Mouse (Mus musculus) embryonic stem cell, embryonic (primary cell): ENCODE data around the gene Myo1e.

Source experiments
- CTCF ChIA-PET, 4 experiments: fragments of 300-600 bp in 2 of 4; fragments of 350-600 bp in 2 of 4; sonication (Branson Sonifier 250); formaldehyde crosslinking; loops; one replicate each; lab custom pipeline; 2022; ENCODE audit warnings: inconsistent platforms in 2 of 4; lab: Charles Lee
- POLR2A ChIA-PET, 4 experiments: fragments of 300-600 bp in 2 of 4; fragments of 350-600 bp in 2 of 4; sonication (Branson Sonifier 250); formaldehyde crosslinking; loops; one replicate each; lab custom pipeline; 2022; ENCODE audit warnings: antibody characterized with exemption in 4 of 4, inconsistent platforms in 1 of 4; lab: Charles Lee

The Myo1e gene

DNA sequence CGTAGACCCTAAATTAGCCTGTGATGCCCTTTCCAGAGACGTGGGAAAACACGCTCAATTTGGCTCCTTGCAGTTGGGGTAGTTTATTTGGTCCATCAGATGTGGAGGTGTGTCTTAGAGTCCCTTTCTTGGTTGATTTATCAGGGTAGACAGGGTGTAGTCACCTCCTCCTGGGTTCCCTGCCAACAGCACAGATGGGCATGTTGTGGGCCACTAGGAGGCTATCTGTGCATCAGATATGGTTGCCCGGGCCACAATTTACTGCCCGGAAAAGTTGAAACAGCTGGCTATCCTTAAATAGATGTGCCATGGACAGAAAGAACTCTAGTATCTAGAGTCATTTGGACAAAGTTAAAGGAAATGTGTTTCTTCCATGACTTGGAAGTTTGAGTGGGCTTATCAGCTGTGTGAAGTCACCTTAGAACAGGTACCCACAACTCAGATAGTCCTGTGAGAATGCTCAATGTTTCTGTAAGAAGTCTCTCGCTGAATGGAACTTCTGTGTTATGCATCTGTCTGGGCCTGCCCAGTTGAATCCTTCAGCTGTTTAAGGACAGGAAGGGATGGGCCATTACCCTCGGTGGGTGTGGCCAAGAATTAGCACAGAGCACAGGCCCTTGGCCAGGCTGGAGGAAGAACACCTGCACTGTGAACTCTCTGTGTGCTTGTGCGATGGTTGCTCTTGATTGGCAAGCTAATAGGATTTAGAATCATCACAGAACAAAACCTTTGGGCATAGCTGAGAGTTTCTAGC, 2.3 kb downstream of the Myo1e start:
- CTCF ChIA-PET: interaction anchor here in 3 of 4 experiments (0.5 to 1.3 kb wide), 6 partner anchors 15 to 178 kb away, joined by 3 to 6 read pairs (median 3); no protein-coding TSS in a partner anchor
- POLR2A ChIA-PET: interaction anchor here (0.6 to 5.3 kb wide), 36 partner anchors 8 to 1679 kb away, joined by 3 to 43 read pairs (median 4); no protein-coding TSS in a partner anchor

DNA sequence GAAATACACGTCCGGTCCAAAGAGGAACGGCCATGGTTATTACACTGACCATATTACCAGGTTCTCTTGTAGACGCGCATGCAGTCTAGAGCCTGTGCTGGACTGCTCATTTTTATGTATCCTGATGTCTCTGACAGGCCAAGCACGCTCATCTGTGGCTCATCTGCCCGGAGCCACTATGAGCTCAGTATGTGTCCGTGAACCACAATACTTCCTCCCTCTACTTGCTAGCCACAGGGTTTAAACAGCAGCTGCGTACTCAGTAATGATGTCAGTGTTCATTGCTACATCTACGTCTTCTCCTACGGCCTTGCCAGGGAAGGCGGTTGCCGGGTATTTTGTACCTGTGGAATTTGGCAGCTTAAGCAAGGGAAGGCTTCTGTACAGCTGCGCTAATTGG, 4.5 kb downstream of the Myo1e start:
- CTCF ChIA-PET: interaction anchor here in 1 of 4 experiments (1.0 kb wide), 1 partner anchor 14 kb away, joined by 5 read pairs; no protein-coding TSS in a partner anchor

DNA sequence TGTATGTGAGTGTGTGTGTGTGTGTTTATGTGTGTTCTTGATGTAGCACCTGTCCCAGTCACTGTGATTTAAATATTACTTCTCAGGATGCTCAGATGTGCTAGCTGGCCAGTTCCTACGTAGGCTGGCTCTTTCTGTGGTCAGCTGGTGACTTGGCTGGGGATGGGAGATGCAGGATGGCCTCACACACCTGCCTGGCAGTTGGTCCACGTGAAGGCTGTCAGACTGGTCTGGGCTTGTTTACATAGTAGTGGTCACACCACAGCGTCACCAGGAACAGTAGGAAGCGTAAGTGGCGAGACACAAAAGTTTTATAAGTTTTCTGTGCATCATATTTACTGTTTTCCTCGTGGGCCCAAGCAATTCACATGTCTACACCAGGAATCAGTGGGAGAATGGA, 9.4 kb downstream of the Myo1e start:
- POLR2A ChIA-PET: interaction anchor here in 2 of 4 experiments (0.6 to 0.7 kb wide), 3 partner anchors 12 to 38 kb away, joined by 3 to 5 read pairs (median 3); no protein-coding TSS in a partner anchor
- CTCF ChIA-PET: no interaction called here

More for the DNA sequence above, 4.5 kb downstream of the Myo1e start:
- POLR2A ChIA-PET: interaction anchor here in 3 of 4 experiments (0.6 to 1.4 kb wide), 12 partner anchors 9 to 471 kb away, joined by 3 to 9 read pairs (median 3); no protein-coding TSS in a partner anchor

DNA sequence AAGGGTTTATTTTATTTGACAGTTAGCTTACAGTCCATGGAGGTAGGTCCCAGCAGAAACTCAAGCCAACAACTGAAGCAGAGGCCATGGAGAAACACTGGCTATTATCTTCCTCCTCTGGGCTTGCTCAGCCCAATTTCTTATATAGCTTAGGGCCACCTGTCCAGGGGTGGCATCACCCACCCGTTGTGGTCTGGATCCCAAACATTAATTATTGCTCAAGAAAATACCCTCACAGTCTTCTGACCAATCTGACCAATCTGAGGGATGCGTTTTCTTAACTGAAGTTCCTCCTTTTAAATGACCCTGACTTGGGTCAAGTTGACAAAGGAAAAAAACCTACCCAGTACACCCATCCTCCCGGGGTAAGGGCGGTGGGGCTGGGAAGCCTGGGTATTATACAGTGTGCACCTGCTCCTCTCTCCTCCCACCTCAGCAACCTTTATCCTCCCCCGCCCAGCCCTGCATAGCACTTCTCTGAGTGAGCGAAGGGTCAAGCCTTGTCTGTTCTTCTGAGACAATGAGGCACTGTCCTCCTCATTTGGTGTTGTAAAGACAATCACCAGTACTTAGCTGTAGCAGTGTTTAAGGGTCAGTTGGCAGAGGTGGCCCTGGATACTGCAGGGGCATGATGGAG, 12.3 kb downstream of the Myo1e start:
- ChIA-PET CTCF (no interaction called here), POLR2A (interaction anchor here in 2 of 4 experiments (1.0 to 6.6 kb wide), 8 partner anchors 8 to 323 kb away, joined by 3 to 43 read pairs (median 4); partner anchors contain the start of genes Myo1e (in 2 of the 2) and Sltm (in 1 of the 2))

DNA sequence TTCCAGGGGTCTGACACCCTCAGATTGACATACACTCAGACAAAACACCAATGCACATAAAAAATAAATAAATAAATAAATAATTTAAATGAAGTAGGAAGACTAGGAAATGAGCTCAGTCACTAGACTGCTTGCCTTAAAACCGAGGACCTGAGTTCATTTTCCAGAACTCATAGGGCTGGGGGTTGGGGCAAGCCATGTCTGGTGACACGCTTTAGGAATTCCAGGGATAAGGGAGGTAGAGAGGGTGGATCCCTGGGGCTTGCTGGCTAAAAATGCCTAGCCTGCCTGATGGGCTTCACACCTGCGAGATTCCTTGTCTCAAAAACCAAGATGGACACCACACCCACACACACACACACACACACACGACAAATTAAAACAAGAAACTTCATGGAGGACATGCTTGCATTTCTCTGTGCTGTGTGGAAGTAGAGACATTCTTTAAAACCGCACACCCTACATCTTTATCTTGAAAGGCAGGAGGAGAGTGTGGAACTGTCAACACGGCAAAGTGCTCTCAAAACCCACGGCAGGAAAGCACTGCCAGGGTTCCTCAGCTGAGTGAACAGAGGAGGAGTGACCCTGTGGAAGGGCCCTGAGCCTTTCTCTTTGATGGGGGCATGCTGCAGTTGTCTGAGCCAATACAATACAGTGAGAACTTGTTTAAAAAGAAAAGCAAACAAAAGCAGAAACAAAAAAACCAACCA, 13.5 kb downstream of the Myo1e start:
- ChIA-PET POLR2A (interaction anchor here in 3 of 4 experiments (0.8 to 6.6 kb wide), 13 partner anchors 9 to 379 kb away, joined by 3 to 43 read pairs (median 4); partner anchors contain the start of genes Myo1e (in 2 of the 3) and Sltm (in 1 of the 3)), CTCF (interaction anchor here in 1 of 4 experiments (0.7 kb wide), 1 partner anchor 105 kb away, joined by 5 read pairs; no protein-coding TSS in a partner anchor)

DNA sequence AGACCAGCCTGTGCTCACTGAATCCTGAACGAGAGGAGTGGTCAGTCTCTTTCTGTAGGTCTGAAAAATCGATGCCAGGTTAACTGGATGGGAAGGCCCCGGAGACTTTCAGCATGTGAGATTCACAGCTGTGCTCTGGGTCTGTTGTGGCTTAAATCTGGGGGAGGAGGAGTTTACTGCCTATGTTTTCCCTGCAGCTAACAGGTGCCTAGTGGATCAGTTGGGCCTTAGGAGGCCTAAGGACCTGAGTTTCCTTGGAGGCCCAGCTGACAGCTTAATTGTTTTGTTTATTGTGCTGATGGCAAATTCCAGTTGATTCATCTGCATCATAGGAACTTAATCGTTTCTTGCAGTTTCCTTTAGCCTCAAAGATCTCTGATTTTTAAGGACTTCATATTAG, 16.0 kb downstream of the Myo1e start:
- ChIA-PET POLR2A (interaction anchor here (0.8 to 6.6 kb wide), 17 partner anchors 9 to 167 kb away, joined by 3 to 43 read pairs (median 4); partner anchors contain the start of gene Myo1e (in 2 of the 4)), CTCF (interaction anchor here in 2 of 4 experiments (0.7 to 2.0 kb wide), 3 partner anchors 13 to 139 kb away, joined by 3 to 6 read pairs (median 4); no protein-coding TSS in a partner anchor)

DNA sequence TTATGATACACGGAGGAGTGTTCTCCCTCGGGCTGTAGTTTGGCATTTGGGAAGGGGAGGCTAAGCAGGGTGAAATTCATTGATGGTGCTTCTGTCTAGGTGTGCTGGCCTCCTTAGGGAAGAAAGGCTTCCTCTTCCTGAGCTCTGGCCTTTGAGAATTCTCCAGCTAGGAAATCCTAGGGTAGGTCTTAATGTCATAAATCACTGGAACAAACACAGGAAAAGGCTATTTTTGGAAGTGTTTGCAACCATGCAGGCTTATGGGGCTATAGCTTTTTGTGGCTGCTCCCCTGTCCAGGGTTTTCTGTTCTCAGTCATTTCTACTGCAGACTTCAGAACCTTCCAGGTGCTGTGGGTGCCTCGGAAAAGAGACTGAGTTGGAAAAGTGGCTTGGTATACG, 16.9 kb downstream of the Myo1e start:
- ChIA-PET CTCF (interaction anchor here in 2 of 4 experiments (0.6 to 2.0 kb wide), 3 partner anchors 14 to 93 kb away, joined by 4 to 9 read pairs (median 6); no protein-coding TSS in a partner anchor), POLR2A (interaction anchor here (0.5 to 6.6 kb wide), 13 partner anchors 9 to 166 kb away, joined by 3 to 43 read pairs (median 5); partner anchors contain the start of gene Myo1e (in 1 of the 4))

DNA sequence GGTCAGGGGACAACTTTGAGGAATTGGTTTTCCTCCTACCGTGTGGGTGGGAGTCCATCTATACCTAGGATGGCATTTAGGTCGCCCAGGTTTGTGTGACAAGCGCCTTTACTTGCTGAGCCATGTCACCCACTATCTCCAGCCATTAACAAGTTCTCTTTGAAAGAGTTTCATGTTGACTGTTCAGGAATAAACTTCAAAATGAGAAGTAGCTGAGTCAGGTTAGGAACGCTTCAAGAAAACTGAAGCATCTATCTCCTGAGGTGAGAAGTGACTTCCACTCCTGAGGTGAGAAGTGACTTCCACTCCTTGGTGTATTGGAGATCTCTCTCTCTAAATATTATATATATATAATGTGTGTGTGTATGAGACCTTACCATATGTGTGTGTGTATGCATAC, 19.2 kb downstream of the Myo1e start:
- ChIA-PET CTCF (no interaction called here), POLR2A (interaction anchor here in 1 of 4 experiments (0.8 kb wide), 1 partner anchor 227 kb away, joined by 10 read pairs; no protein-coding TSS in a partner anchor)

DNA sequence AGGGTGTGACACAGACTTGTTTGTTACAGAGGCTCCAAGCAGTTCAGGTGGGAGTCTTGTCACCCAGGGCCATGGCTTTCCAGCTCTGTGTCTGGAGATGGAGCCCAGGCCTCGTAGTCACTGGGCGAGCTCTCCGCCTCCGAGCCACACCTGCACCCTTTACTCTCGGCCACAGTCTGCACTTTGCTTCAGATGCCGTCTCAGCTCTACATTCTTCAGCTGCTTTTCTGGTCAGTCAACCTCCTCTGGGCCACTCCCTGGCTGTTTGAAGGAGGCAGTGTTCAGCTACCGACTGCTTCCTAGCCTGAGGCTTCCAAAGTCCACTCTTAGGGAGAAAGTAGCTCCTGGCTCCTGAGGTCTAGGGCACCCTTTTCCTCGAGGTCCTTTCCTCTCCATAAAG, 22.7 kb downstream of the Myo1e start:
- ChIA-PET CTCF (interaction anchor here in 1 of 4 experiments (0.6 kb wide), 1 partner anchor 16 kb away, joined by 6 read pairs; no protein-coding TSS in a partner anchor), POLR2A (interaction anchor here in 3 of 4 experiments (0.6 to 1.7 kb wide), 13 partner anchors 9 to 128 kb away, joined by 3 to 7 read pairs (median 4); partner anchors contain the start of gene Myo1e (in 1 of the 3))

DNA sequence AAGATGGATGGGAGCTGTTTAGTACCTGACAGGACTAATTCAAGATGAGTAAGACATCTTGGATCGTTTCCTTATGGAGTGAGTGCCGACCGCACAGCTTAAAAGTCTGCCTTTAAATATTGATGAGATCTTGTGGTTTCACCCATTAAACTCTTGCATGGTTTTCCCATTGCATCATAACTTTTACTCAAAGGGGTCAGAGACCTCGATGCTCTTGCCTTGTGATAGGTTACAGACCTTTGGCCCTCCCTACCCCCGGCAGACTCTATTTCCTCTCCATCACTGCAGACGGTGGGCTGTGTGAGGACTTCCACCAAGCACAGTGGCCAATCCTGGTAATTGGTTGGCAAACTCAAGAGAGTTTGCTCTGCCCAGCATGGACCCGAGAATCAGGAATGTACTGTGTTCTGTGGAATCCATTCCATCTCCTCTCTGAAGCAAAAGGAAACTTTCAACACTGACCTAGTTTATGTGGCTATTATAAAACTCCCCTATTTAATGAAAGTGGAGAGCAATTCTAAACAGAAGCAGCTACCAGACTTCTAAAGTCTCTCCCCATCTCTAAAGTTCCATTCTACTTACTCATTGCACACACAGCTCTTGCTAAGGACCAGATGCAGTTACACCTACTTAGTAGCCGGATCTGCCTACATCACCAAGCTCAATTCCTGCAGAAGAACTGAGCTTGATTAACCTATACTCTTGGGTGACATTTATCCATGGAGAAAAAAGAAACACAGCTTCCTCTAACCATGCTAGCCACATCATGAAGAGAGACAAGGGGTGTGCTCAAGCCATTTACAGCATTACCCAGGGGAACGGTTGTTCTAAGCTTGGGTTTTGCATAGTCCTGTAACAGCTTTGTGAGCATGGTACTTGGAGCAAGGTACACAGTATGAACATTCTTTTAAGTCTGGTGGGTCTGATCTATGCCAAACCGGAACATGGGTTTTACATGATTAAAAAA, 25.2 kb downstream of the Myo1e start:
- POLR2A ChIA-PET: interaction anchor here in 2 of 4 experiments (0.9 to 1.3 kb wide), 5 partner anchors 9 to 51 kb away, joined by 3 to 8 read pairs (median 3); partner anchors contain the start of gene Myo1e (in 1 of the 2)
- CTCF ChIA-PET: interaction anchor here in 1 of 4 experiments (0.6 to 0.9 kb wide), 2 partner anchors 23 to 30 kb away, joined by 3 read pairs; no protein-coding TSS in a partner anchor

DNA sequence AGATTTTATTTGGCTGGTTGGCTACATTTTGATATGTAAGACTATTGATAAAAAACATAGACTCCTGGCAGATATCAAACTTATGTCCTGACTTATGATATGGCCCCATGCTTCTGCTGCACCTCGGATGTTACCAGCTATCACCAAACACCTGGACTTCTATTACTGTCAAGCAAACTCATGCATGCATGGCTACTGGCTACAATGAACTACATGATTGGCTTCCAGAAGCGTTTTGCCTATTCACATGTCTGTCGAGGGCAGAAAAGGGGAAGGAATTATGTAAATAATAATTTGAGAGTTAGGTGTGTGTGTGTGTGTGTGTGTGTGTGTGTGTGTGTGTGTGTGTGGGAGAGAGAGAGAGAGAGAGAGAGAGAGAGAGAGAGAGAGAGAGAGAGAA, 30.0 kb downstream of the Myo1e start:
- CTCF ChIA-PET: interaction anchor here in 1 of 4 experiments (0.7 kb wide), 1 partner anchor 12 kb away, joined by 11 read pairs; no protein-coding TSS in a partner anchor

DNA sequence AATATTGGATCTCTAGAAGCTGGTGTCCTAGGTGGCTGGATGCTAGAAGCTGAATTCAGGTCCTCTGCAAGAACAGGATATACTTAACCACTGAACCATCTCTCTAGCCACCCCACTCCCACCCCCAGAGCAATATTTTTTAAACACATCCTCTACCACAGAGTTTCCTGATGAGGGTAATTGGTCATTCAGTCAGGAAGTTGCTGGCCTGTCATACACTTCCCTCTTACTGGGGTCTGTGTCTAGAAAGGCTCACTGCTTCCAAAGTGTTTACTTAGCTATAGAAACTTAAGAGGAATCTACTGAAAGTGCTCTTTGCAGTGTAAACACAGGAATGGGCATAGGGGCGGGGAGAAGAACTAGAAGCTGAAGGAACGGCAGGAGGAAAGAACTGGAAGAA, 30.4 kb downstream of the Myo1e start:
- ChIA-PET POLR2A (interaction anchor here in 3 of 4 experiments (0.6 to 1.6 kb wide), 7 partner anchors 8 to 321 kb away, joined by 3 to 5 read pairs (median 4); no protein-coding TSS in a partner anchor), CTCF (no interaction called here)

More for the DNA sequence above, 30.0 kb downstream of the Myo1e start:
- POLR2A ChIA-PET: interaction anchor here in 2 of 4 experiments (0.6 to 1.6 kb wide), 6 partner anchors 8 to 320 kb away, joined by 3 to 5 read pairs (median 4); no protein-coding TSS in a partner anchor

DNA sequence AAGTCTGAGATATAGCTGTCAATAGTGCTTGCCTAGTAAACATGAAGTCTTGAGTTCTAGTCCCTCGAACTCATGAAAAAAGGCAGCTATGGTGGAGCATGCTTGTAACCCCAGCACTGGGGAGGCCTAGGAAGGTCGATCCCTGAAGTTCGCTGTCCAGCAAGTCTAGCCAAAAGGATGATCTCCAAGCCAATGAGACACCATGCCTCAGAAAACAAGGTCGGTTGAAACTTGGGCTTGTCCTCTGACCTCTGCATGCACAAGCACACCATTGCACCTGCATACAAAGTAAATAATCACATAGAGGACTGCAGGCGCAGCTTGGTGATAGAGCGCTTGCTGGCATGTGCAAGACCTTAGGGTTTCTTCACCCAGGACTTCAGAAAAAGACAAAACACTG, 31.2 kb downstream of the Myo1e start:
- POLR2A ChIA-PET: interaction anchor here in 3 of 4 experiments (0.6 to 1.1 kb wide), 4 partner anchors 9 to 22 kb away, joined by 3 to 6 read pairs (median 4); no protein-coding TSS in a partner anchor
- CTCF ChIA-PET: no interaction called here

DNA sequence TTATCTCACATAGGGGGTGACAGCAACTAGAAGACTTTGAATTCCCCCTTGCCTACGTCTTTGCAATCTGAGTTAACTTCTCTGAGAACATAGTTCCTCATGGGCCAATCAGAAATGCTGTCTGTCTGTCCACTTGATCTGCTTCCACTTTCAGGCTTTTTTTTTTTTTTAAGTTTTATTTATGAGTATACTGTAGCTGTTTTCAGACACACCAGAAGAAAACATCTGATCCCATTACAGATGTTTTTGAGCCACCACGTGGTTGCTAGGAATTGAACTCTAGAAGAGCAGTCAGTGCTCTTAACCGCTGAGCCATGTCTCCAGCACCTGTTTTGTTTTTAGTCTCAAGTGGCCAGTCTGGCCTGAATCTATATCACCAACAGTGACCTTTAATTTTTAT, 32.1 kb downstream of the Myo1e start:
- POLR2A ChIA-PET: interaction anchor here in 1 of 4 experiments (1.0 kb wide), 1 partner anchor 9 kb away, joined by 3 read pairs; no protein-coding TSS in a partner anchor
- CTCF ChIA-PET: no interaction called here

DNA sequence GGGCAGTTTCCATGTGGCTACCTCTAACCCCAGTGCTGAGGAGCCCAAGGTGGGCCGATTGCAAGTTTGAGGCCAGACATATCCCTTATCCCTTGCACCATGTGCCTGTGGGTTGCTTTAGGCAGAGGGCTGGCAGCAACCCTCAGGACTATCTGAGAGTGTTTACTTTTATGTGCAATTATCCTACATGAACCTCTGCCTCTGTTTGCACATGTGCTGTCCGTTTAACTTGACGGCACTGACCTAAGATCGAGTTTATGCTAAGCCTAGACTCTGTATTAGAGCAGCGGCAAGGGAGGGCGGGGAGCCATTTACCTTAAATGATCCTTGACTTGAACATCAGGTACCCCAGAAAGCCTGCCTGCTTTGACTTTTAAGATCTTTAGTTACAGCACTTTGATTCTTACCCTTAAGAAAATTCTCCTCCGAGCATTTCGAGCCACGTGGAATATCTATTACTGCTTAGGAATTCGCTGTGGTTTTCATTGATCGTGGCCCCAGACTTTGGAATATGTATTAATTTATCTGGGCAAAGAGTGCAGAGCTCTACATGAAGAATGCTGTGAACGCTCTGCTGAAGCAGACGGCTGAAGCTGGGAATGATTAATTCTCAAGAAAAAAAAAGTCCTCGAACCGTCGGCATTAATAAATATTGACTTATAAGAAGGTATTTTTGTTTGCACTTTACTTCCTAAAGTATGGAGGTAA, 33.7 kb downstream of the Myo1e start:
- CTCF ChIA-PET: interaction anchor here in 2 of 4 experiments (0.5 to 0.6 kb wide), 2 partner anchors 15 to 169 kb away, joined by 3 to 4 read pairs; no protein-coding TSS in a partner anchor
- POLR2A ChIA-PET: interaction anchor here in 2 of 4 experiments (0.6 to 1.3 kb wide), 5 partner anchors 16 to 105 kb away, joined by 3 to 4 read pairs (median 4); no protein-coding TSS in a partner anchor
